Mouse (Mus musculus): ENCODE measurements around the gene Usp30. TPM values are rescaled to one million over a fixed set of nuclear protein-coding genes. Genes with fewer than 3 reads are reported as not detected.

Gene Usp30
- total RNA-seq, 2 experiments from 2014 or later, result 9.6 to 10.1 TPM

DNA sequence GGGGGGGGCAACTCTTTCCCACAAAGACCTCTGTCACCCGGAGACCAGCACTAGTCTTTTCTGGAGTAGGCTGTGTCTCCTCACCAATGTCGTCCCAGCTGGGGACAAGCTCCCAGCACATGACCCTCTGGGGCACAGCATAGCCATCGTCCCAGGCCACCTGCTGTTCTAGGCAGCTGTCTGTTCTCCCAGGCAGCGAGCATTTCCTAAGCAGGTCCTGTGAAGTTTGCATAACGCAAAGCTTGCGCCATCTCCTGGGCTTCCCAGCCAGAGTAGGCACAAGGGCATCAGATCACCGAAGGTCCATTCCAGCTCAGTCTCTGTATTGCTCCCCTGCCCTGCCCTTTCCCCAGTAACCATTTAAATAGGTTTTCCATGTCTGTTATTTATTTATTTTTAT, 92.0 kb downstream of the Usp30 start:
- no peak for DNase-seq

GRCm38 (mm10) chr5:114161424-114161823, 96.2 kb downstream of the Usp30 start:
- DNase-seq, result no peak

DNA sequence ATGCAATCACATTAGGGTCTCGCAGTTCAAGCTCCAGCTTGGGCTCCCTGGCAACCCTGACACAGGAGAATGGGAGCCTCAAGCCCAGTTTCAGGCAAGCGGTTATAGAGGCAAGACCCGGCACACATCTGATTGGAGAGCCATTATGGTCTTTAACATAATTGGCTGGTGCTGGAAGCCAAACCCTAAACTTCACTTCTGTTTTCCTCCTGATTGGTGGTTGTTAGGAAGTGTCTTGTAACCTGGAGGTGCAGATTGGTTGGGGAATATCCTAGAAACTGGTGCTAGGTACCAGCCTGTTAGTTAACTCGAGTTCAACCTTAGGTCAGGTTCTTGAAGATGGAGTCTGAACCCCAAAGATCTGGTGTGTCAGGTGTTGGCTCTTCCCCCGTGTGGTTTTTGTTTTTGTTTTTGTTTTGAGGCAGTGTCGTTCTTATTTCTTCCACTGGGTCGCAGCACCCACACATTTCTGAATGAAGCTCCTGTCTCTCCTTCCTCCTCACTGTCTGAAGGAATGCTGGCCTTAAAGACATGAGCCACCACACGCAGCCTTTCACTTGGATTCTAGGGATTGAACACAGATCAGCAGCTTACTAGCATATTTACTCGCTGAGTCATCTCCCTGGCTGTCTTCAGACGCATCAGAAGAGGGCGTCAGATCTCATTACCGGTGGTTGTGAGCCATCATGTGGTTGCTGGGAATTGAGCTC, 97.0 kb downstream of the Usp30 start:
- DNase-seq, result no peak

DNA sequence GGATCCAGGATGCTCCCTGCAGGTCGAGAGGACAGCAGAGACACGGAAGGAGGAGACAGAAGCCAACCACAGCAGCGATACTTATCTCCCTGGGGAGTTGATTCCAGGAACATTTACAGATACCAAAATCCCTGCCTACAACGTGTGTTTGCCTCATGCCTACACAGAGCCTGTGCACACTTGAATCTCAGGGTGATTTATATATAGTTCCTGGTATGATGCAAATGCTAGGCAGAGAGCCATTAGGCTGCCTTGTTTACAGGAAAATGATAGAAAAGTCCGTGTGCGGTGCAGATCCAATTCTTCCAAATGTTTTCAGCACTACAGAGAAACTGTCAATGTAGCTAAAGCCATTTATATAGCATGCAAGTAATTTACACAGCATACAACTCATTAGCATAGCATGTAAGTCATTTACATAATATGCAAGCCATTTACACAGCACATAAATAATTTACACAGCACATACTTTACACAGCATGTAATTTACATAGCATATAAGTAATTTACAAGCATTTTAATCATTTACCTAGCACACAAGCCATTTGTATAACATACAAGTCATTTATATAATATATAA, 97.9 kb downstream of the Usp30 start:
- DNase-seq, result no peak

DNA sequence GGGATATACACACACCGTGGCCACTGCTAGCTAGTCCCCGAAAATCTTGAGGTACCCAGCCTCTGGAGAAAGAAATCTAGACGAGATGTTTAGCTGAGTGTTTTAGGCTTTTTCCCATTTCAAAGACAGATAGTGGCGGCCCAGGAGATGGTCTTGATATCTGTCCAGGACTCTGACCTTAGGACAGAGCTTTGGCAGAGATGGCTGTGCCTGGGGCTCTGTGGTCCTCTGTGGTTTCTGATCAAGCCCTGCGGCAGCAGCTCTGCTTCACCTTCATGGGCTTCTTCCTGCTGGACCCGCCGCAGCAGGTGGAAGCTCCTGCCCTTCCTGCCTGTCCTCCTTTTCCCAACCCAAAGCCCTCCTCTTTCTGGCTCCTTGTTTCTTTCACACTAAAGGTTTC, 105.1 kb downstream of the Usp30 start:
- no peak for DNase-seq

GRCm38 (mm10) chr5:114172936-114173335, 107.7 kb downstream of the Usp30 start:
- no peak for DNase-seq

GRCm38 (mm10) chr5:114173458-114173857, 108.2 kb downstream of the Usp30 start:
- DNase-seq, result no peak

- DNase-seq, result no peak
Observed at GRCm38 (mm10) chr5:114173877-114174581, 108.8 kb downstream of the Usp30 start.

Other genes starting within 250 kb of the Usp30 start
- gene Selplg, start 232.8 kb upstream of the Usp30 start, total RNA-seq (2021), result 1 to 10 TPM; 1.8 to 3.3 TPM
- gene Coro1c, start 156.7 kb upstream of the Usp30 start, total RNA-seq (2021), result 10 to 100 TPM; 39.1 to 48.9 TPM
- 10 to 100 TPM; 11.1 to 11.2 TPM for gene Ssh1, start 71.6 kb upstream of the Usp30 start, total RNA-seq (2021)
- gene Dao, start 61.8 kb upstream of the Usp30 start, total RNA-seq (2021), result not detected
- under 1 TPM; 0.21 to 0.27 TPM for gene Svop, start 26.1 kb downstream of the Usp30 start, total RNA-seq (2021)
- gene Alkbh2, start 62.8 kb downstream of the Usp30 start, total RNA-seq (2021), result 1 to 10 TPM; 1.6 to 2.4 TPM
- gene Ung, start 64.9 kb downstream of the Usp30 start, total RNA-seq (2021), result 1 to 10 TPM; 5.8 to 6.8 TPM
- gene Acacb, start 81.1 kb downstream of the Usp30 start, total RNA-seq (2021), result 10 to 100 TPM; 66.3 to 71.7 TPM
- not detected for gene Foxn4, start 208.3 kb downstream of the Usp30 start, total RNA-seq (2021)
- under 1 TPM; 0.43 to 0.78 TPM for gene Myo1h, start 223.7 kb downstream of the Usp30 start, total RNA-seq (2021)

Measured in gastrocnemius, postnatal 10 days (tissue).